ENCODE assay signal across 8 mouse cellular contexts in genomic region chr7:25620101-25620500, GRCm38 (mm10). TPM values are rescaled to one million over a fixed set of nuclear protein-coding genes. Genes with fewer than 3 reads are reported as not detected.
DNase-seq lines count a peak whose midpoint lies in the region; ATAC-seq and TF ChIP-seq lines count a peak whose summit lies in the region.

No protein-coding gene starts in this region.

- no peaks in the 10 kb centered on the region for H3K27me3 ChIP-seq in heart, embryonic 12.5 days (replicated peaks)
- no peaks in the 10 kb centered on the region for H3K27me3 ChIP-seq in ES-Bruce4 (ENCODE audit: control insufficient read depth, insufficient read depth, low read length, poor library complexity, severe bottlenecking)
- H3K27me3 ChIP-seq in forebrain, embryonic 13.5 days = 0 out of 2 replicates have a peak, but pooled peaks cover 7% of the 10 kb centered on the region
- H3K27me3 ChIP-seq in limb, embryonic 15.5 days = no peaks in the 10 kb centered on the region

- H3K9me3 ChIP-seq in heart, embryonic 12.5 days (replicated peaks) = no peaks in the 10 kb centered on the region
- H3K9me3 ChIP-seq in ES-Bruce4 (replicated peaks; ENCODE audit: control insufficient read depth, insufficient read depth, low read length, poor library complexity, severe bottlenecking) = no peaks in the 10 kb centered on the region
- H3K9me3 ChIP-seq in forebrain, embryonic 13.5 days (replicated peaks) = no peaks in the 10 kb centered on the region
- H3K9me3 ChIP-seq in limb, embryonic 15.5 days = no peaks in the 10 kb centered on the region

- peak overlapping the region; percentile 74 for H3K4me2 ChIP-seq in heart, embryonic 12.5 days
- H3K4me2 ChIP-seq in forebrain, embryonic 13.5 days = peak overlapping the region; percentile 63
- H3K4me2 ChIP-seq in limb, embryonic 15.5 days = peak overlapping the region; percentile 68

- no peak for DNase-seq in heart, adult 18-20 months
- DNase-seq in ovary, postnatal 10 days (ENCODE audit: low spot score) = no peak
- DNase-seq in thymus, postnatal 10 days (ENCODE audit: low spot score in 2 of 2) = no peak
- DNase-seq in cerebellum, adult 9-10 months = no peak

- 91% methylated on average over 5 of the region's 5 CpGs for WGBS in heart, embryonic 12.5 days
- WGBS in forebrain, embryonic 13.5 days = 88% methylated on average over 5 of the region's 5 CpGs
- WGBS in limb, embryonic 15.5 days = 93% methylated on average over 5 of the region's 5 CpGs

- TF ChIP-seq CTCF in ES-Bruce4 (IDR thresholded peaks at IDR 0.05; ENCODE audit: low read depth, low read length) = no peak

- H3K27ac ChIP-seq in heart, embryonic 12.5 days (ENCODE audit: poor library complexity, severe bottlenecking) = no peak overlapping the region
- H3K27ac ChIP-seq in ES-Bruce4 (ENCODE audit: insufficient read depth, low read length) = no peak overlapping the region
- H3K27ac ChIP-seq in forebrain, embryonic 13.5 days = no peak overlapping the region
- H3K27ac ChIP-seq in limb, embryonic 15.5 days = no peak overlapping the region

- H3K4me3 ChIP-seq in heart, embryonic 12.5 days = peak overlapping the region; percentile 57
- H3K4me3 ChIP-seq in ES-Bruce4 (ENCODE audit: low read depth, low read length) = no peak overlapping the region
- peak overlapping the region; percentile 60; the same call in 1 of the 2 replicates for H3K4me3 ChIP-seq in forebrain, embryonic 13.5 days
- H3K4me3 ChIP-seq in limb, embryonic 15.5 days = peak overlapping the region; percentile 74

- H3K36me3 ChIP-seq in heart, embryonic 12.5 days = peaks cover 42% of the 10 kb centered on the region
- H3K36me3 ChIP-seq in ES-Bruce4 (ENCODE audit: control insufficient read depth, insufficient read depth, low read length, poor library complexity, severe bottlenecking) = peaks cover 8% of the 10 kb centered on the region; the same call in 1 of the 2 replicates
- peaks cover 12% of the 10 kb centered on the region for H3K36me3 ChIP-seq in forebrain, embryonic 13.5 days (ENCODE audit: poor library complexity, severe bottlenecking)
- peaks cover 34% of the 10 kb centered on the region for H3K36me3 ChIP-seq in limb, embryonic 15.5 days

- no peak for TF ChIP-seq EP300 in ES-Bruce4 (IDR thresholded peaks at IDR 0.05; ENCODE audit: insufficient read depth, low read depth, low read length)

- peaks cover 17% of the 10 kb centered on the region for H3K4me1 ChIP-seq in heart, embryonic 12.5 days (replicated peaks)
- no peaks in the 10 kb centered on the region for H3K4me1 ChIP-seq in ES-Bruce4 (ENCODE audit: control insufficient read depth, insufficient read depth, low read length)
- H3K4me1 ChIP-seq in forebrain, embryonic 13.5 days = peaks cover 10% of the 10 kb centered on the region
- H3K4me1 ChIP-seq in limb, embryonic 15.5 days = peaks cover 10% of the 10 kb centered on the region; the same call in 1 of the 2 replicates

- ATAC-seq in heart, embryonic 12.5 days (ENCODE audit: insufficient number of reproducible peaks, low FRiP score) = no peak
- no peak for ATAC-seq in forebrain, embryonic 13.5 days
- ATAC-seq in limb, embryonic 15.5 days (ENCODE audit: insufficient number of reproducible peaks, low FRiP score, low TSS enrichment, low read depth) = no peak

- TF ChIP-seq POLR2A in ES-Bruce4 (IDR thresholded peaks at IDR 0.05; ENCODE audit: insufficient read depth, low read length) = no peak

- no peak overlapping the region for H3K9ac ChIP-seq in heart, embryonic 12.5 days
- H3K9ac ChIP-seq in ES-Bruce4 (ENCODE audit: low read depth, poor library complexity, severe bottlenecking) = peak overlapping the region; percentile 80
- H3K9ac ChIP-seq in forebrain, embryonic 13.5 days = no peak overlapping the region
- H3K9ac ChIP-seq in limb, embryonic 15.5 days = no peak overlapping the region

RNA-seq across cellular contexts. Expression of gene Dmac2, which starts 0.9 kb away (rescaled TPM):
- 55.3 and 56.2 TPM in 2 replicates for polyA plus RNA-seq in heart, embryonic 12.5 days (2016; fragmentation: Nextera tagmentation; extraction: Ambion mirVana)
- total RNA-seq in heart, adult 18-20 months (2021) = 10 to 100 TPM; 56.2 to 58.8 TPM
- 32.8 and 33.4 TPM in 2 replicates for polyA plus RNA-seq in ES-Bruce4 (2011; ENCODE audit: insufficient read depth, insufficient read length, low read depth, missing spikeins)
- polyA plus RNA-seq in forebrain, embryonic 13.5 days (2015; fragmentation: Nextera tagmentation; extraction: Ambion mirVana) = 25.6 and 27.4 TPM in 2 replicates
- polyA plus RNA-seq in limb, embryonic 15.5 days (2015; fragmentation: Nextera tagmentation; extraction: Ambion mirVana) = 29.1 and 30.6 TPM in 2 replicates

RNA-seq across cellular contexts. Expression of gene Erich4, which starts 4.4 kb away (rescaled TPM):
- not detected in 2 replicates for polyA plus RNA-seq in heart, embryonic 12.5 days (2016; fragmentation: Nextera tagmentation; extraction: Ambion mirVana)
- total RNA-seq in heart, adult 18-20 months (2021) = under 1 TPM in 1 of 2 experiments, not detected in 1; 0.50 TPM
- polyA plus RNA-seq in ES-Bruce4 (2011; ENCODE audit: insufficient read depth, insufficient read length, low read depth, missing spikeins) = not detected in 2 replicates
- polyA plus RNA-seq in forebrain, embryonic 13.5 days (2015; fragmentation: Nextera tagmentation; extraction: Ambion mirVana) = not detected in 2 replicates
- not detected in 2 replicates for polyA plus RNA-seq in limb, embryonic 15.5 days (2015; fragmentation: Nextera tagmentation; extraction: Ambion mirVana)

RNA-seq across cellular contexts. Expression of gene B3gnt8, which starts 6.4 kb away (rescaled TPM):
- 6.2 and 7.1 TPM in 2 replicates for polyA plus RNA-seq in heart, embryonic 12.5 days (2016; fragmentation: Nextera tagmentation; extraction: Ambion mirVana)
- 1 to 10 TPM; 3.4 to 4.4 TPM for total RNA-seq in heart, adult 18-20 months (2021)
- 0.60 and 0.87 TPM in 2 replicates for polyA plus RNA-seq in ES-Bruce4 (2011; ENCODE audit: insufficient read depth, insufficient read length, low read depth, missing spikeins)
- polyA plus RNA-seq in forebrain, embryonic 13.5 days (2015; fragmentation: Nextera tagmentation; extraction: Ambion mirVana) = 0.67 and 0.69 TPM in 2 replicates
- polyA plus RNA-seq in limb, embryonic 15.5 days (2015; fragmentation: Nextera tagmentation; extraction: Ambion mirVana) = 9.3 and 11.8 TPM in 2 replicates

RNA-seq across cellular contexts. Expression of gene Bckdha, which starts 38.7 kb away (rescaled TPM):
- 48.1 and 52.9 TPM in 2 replicates for polyA plus RNA-seq in heart, embryonic 12.5 days (2016; fragmentation: Nextera tagmentation; extraction: Ambion mirVana)
- 100 to 1,000 TPM; 285 to 287 TPM for total RNA-seq in heart, adult 18-20 months (2021)
- polyA plus RNA-seq in ES-Bruce4 (2011; ENCODE audit: insufficient read depth, insufficient read length, low read depth, missing spikeins) = 26.1 and 26.9 TPM in 2 replicates
- polyA plus RNA-seq in forebrain, embryonic 13.5 days (2015; fragmentation: Nextera tagmentation; extraction: Ambion mirVana) = 48.1 and 49.0 TPM in 2 replicates
- polyA plus RNA-seq in limb, embryonic 15.5 days (2015; fragmentation: Nextera tagmentation; extraction: Ambion mirVana) = 59.1 and 62.5 TPM in 2 replicates

RNA-seq across cellular contexts. Expression of gene Exosc5, which starts 38.9 kb away (rescaled TPM):
- 35.3 and 37.2 TPM in 2 replicates for polyA plus RNA-seq in heart, embryonic 12.5 days (2016; fragmentation: Nextera tagmentation; extraction: Ambion mirVana)
- 10 to 100 TPM; 17.2 to 17.5 TPM for total RNA-seq in heart, adult 18-20 months (2021)
- 53.7 and 71.1 TPM in 2 replicates for polyA plus RNA-seq in ES-Bruce4 (2011; ENCODE audit: insufficient read depth, insufficient read length, low read depth, missing spikeins)
- polyA plus RNA-seq in forebrain, embryonic 13.5 days (2015; fragmentation: Nextera tagmentation; extraction: Ambion mirVana) = 54.0 and 55.2 TPM in 2 replicates
- polyA plus RNA-seq in limb, embryonic 15.5 days (2015; fragmentation: Nextera tagmentation; extraction: Ambion mirVana) = 64.7 and 69.8 TPM in 2 replicates
